Mouse (Mus musculus) liver, postnatal 0 days (tissue): ENCODE results near the gene Wdr25. TPM values are rescaled to one million over a fixed set of nuclear protein-coding genes. Genes with fewer than 3 reads are reported as not detected.

ENCODE experiments used
- ATAC-seq: fragments of 200-750 bp; cut with Nextera tagmentation; 2 replicates; pipeline ENCODE4 v1.8.0; 2017; ENCODE audit warnings: mild to moderate bottlenecking, moderate library complexity
- DNase-seq: peaks from one replicate; pipeline ENCODE4 v3.0.0-alpha.2; 2016
- H3K27ac ChIP-seq: fragments of 300-500 bp; sonication (generic); 2 replicates; pipeline ENCODE4 v1.5.1; 2014; ENCODE audit warnings: antibody characterized with exemption, moderate library complexity, mild to moderate bottlenecking, low read depth
- H3K27me3 ChIP-seq: fragments of 300-500 bp; sonication (generic); 2 replicates; pipeline ENCODE4 v1.6.1; 2014; ENCODE audit warnings: low read length, control low read depth, mixed read lengths; ENCODE audit not compliant: insufficient read depth
- H3K36me3 ChIP-seq: fragments of 300-500 bp; sonication (generic); replicated peaks from 2 replicates; pipeline ENCODE4 v1.6.1; 2014; ENCODE audit warnings: mild to moderate bottlenecking, control low read depth, low read length, moderate library complexity, mixed read lengths; ENCODE audit not compliant: insufficient read depth
- H3K4me1 ChIP-seq: fragments of 300-500 bp; sonication (generic); 2 replicates; pipeline ENCODE4 v1.6.1; 2014; ENCODE audit warnings: antibody characterized with exemption, mild to moderate bottlenecking, control low read depth; ENCODE audit not compliant: insufficient read depth
- H3K4me2 ChIP-seq: fragments of 300-500 bp; sonication (generic); 2 replicates; pipeline ENCODE4 v1.6.1; 2014; ENCODE audit warnings: low read depth, mild to moderate bottlenecking, low read length, moderate library complexity, mixed read lengths
- H3K4me3 ChIP-seq: fragments of 300-500 bp; sonication (generic); 2 replicates; pipeline ENCODE4 v1.5.1; 2014; ENCODE audit warnings: low read depth, low read length
- H3K9ac ChIP-seq: fragments of 300-500 bp; sonication (generic); replicated peaks from 2 replicates; pipeline ENCODE4 v1.6.1; 2014; ENCODE audit warnings: mild to moderate bottlenecking, moderate library complexity
- H3K9me3 ChIP-seq: fragments of 300-500 bp; sonication (generic); 2 replicates; pipeline ENCODE4 v1.6.1; 2016; ENCODE audit warnings: mild to moderate bottlenecking, control low read depth, low read length, mixed read lengths
- CTCF ChIP-seq: sonication (generic); IDR thresholded peaks from 2 replicates; pipeline ENCODE4 v1.5.1; 2016; ENCODE audit warnings: antibody characterized with exemption, low read depth
- EP300 ChIP-seq: IDR thresholded peaks from 2 replicates; pipeline ENCODE4 v1.6.1; 2016; ENCODE audit warnings: antibody characterized with exemption, low read depth, mild to moderate bottlenecking
- WGBS: fragments of 180-500 bp; shearing (Covaris S2); extraction: QIAGEN DNeasy Blood & Tissue Kit; methylation state at CpG from one replicate; pipeline ENCODE4 v1.1.7; 2014; ENCODE audit not compliant: insufficient replicate concordance; 5-methylcytosine and 5-hydroxymethylcytosine counted together
- polyA plus RNA-seq: library from polyadenylated mRNA; unstranded; fragments of >200 nt; fragmentation: Nextera tagmentation; extraction: Ambion mirVana; gene quantifications from 2 replicates; pipeline ENCODE4 v1.2.1, GENCODE M21; 2015

Gene Wdr25
- polyA plus RNA-seq, 1 experiment from 2014 or later, result 2.6 TPM

DNA sequence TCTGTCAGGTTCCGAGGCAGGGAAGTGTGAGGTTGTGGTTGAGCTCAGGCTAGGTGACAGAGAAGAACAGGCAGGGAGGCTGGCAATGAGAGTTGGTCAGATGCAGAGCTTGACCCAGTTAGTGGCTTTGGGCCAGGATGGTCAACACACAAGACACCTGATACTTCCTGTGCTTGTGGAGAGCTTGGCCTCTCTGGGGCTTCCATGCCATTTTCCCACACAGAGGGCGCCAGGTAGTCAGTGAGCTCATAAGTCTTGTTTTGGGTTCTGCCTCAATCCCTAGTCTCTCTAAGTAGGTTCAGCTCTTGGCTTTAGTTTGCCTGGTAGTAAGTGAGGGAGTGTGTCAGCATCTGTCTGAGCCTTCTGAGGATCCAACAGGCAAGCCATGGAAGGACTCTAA, 19.0 kb downstream of the Wdr25 start:
- Histone ChIP-seq H3K9ac (no peak overlapping the region), H3K27ac (no peak overlapping the region), H3K4me2 (no peak overlapping the region), H3K4me1 (peaks cover 8% of the 10 kb centered on the region), H3K27me3 (no peaks in the 10 kb centered on the region), H3K4me3 (no peak overlapping the region), H3K9me3 (no peaks in the 10 kb centered on the region), H3K36me3 (no peaks in the 10 kb centered on the region)
- DNase-seq (no peak), ATAC-seq (no peak)
- TF ChIP-seq EP300 (no peak), CTCF (no peak)
- 81% methylated on average over 2 of the region's 2 CpGs for WGBS

DNA sequence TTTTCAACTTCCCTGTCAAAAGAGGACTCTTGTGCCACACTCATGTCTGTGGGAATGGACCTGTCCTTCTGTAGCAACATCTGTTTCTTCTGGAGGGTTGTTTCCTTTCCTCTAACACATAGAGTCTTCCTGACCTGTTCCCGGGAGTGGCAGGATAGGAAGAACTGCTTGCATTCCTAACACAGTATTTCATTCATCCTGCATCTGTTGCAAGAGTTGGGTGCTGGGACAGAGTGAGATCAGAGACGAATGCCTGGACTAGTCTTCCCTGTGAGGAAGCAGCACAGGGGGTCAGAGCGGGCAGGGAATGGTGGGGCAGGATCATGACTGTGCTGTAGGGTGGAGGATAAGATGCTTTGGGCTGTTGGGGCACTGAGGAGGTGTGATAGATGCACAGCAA, 20.8 kb downstream of the Wdr25 start:
- DNase-seq, result no peak

DNA sequence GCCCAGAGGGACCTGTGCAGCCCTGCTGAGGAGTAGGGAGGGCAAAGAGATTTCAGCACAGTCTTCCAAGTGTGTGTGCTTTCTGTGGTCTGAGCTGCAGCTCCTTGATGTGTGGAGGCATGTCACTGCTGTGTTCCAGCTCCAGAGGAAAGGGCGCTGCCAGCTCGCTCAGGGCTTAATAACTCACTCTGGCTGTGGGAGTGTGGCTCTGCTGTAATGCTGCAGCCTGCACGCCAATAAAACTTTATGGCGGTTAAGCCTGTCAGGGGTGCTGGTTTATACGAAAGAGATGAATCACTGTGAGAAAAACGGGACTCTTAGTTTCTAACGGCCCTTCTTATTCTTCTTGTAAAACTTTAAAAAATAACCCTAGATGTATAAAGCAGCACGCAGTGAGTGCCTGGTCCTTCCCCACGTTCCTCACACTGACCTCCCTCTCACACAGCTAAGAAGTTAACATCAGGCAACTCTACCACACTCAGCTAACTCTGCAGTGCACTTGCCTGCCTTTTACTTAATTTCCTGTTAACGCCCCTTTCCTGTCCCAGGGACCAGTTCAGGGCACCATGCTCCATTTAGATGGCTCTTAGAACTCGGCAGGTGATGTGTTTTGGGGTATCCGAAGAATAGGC, 21.4 kb downstream of the Wdr25 start:
- H3K9ac ChIP-seq, result no peak overlapping the region
- H3K36me3 ChIP-seq, result no peaks in the 10 kb centered on the region
- H3K4me3 ChIP-seq, result no peak overlapping the region
- ATAC-seq (no peak), DNase-seq (no peak)
- H3K9me3 ChIP-seq, result no peaks in the 10 kb centered on the region
- H3K4me2 ChIP-seq, result no peak overlapping the region
- H3K27ac ChIP-seq, result no peak overlapping the region
- whole genome bisulfite sequencing, result 52% methylated on average over 12 of the region's 12 CpGs
- peaks cover 8% of the 10 kb centered on the region for H3K4me1 ChIP-seq
- no peaks in the 10 kb centered on the region for H3K27me3 ChIP-seq
- TF ChIP-seq EP300 (no peak), CTCF (no peak)

More for the DNA sequence above, 20.8 kb downstream of the Wdr25 start:
- no peak for ATAC-seq
- Histone ChIP-seq H3K4me3 (no peak overlapping the region), H3K9ac (no peak overlapping the region), H3K4me2 (no peak overlapping the region), H3K27me3 (no peaks in the 10 kb centered on the region), H3K36me3 (no peaks in the 10 kb centered on the region), H3K27ac (no peak overlapping the region), H3K4me1 (peaks cover 8% of the 10 kb centered on the region), H3K9me3 (no peaks in the 10 kb centered on the region)
- TF ChIP-seq EP300, result no peak
- TF ChIP-seq CTCF, result no peak
- 66% methylated on average over 3 of the region's 3 CpGs for WGBS

GRCm38 (mm10) chr12:108915893-108916292, 22.5 kb downstream of the Wdr25 start:
- H3K4me1 ChIP-seq, result peaks cover 8% of the 10 kb centered on the region
- DNase-seq (no peak), ATAC-seq (no peak)
- no peak overlapping the region for H3K4me3 ChIP-seq
- 70% methylated on average over 6 of the region's 6 CpGs for WGBS
- H3K27ac ChIP-seq, result no peak overlapping the region
- no peaks in the 10 kb centered on the region for H3K27me3 ChIP-seq
- no peak overlapping the region for H3K9ac ChIP-seq
- no peak overlapping the region for H3K4me2 ChIP-seq
- no peaks in the 10 kb centered on the region for H3K9me3 ChIP-seq
- no peak for TF ChIP-seq EP300
- TF ChIP-seq CTCF, result no peak
- no peaks in the 10 kb centered on the region for H3K36me3 ChIP-seq

DNA sequence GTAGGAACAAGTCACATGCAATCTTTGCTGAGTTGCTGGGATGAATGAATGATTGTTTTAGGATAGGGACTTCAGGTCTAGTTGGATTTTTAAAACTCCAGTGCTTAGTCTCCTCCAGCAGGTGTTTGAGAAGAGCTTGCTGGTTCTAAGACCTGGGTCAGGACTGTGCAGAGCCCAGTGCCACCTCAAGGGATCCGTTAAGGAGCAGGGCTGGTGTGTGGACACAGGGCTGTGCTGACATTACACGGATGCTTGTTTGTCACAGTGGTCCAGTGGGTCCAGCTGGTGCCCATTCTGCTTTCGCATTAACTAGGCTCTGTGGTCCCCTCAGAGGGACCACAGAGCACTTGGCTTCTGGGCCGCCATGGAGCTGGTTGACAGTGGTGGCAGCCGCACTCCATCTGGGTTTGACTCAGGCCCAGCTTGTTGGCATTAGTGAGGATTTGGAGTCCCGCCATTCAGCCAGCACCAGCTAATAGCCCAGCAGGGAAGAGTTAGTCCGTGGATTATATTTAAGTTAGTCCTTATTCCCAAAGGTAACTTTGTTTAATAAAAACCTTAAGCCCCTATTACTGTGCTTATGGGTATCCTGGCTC, 23.1 kb downstream of the Wdr25 start:
- Histone ChIP-seq H3K9ac (no peak overlapping the region), H3K9me3 (no peaks in the 10 kb centered on the region), H3K4me3 (no peak overlapping the region), H3K4me1 (peaks cover 8% of the 10 kb centered on the region), H3K27me3 (no peaks in the 10 kb centered on the region), H3K4me2 (no peak overlapping the region), H3K27ac (no peak overlapping the region), H3K36me3 (no peaks in the 10 kb centered on the region)
- TF ChIP-seq EP300, result no peak
- TF ChIP-seq CTCF, result no peak
- no peak for ATAC-seq
- WGBS, result 85% methylated on average over 7 of the region's 7 CpGs
- DNase-seq, result no peak

DNA sequence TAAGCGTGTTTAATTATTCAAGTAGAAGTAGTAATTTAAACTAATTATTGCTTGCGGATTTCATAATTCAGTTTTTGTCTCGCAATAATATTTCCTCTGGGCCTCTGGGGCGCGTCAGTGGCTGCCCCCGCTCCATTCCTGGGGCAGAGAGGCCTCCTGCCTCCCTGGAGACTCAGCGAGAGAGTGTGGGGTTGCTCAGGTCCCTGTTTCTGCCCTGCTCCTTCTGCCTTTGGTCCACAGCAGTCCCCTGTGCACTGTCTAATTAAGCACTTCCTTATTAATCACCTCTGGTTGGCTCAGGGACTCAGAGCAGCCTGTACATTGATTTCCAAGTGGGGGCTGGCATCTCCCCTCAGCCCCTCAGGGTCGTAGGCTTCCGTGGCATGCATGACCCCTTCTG, 24.1 kb downstream of the Wdr25 start:
- Histone ChIP-seq H3K4me3 (no peak overlapping the region), H3K9me3 (no peaks in the 10 kb centered on the region), H3K27me3 (no peaks in the 10 kb centered on the region), H3K4me2 (no peak overlapping the region), H3K27ac (no peak overlapping the region), H3K9ac (no peak overlapping the region), H3K36me3 (no peaks in the 10 kb centered on the region), H3K4me1 (peaks cover 8% of the 10 kb centered on the region)
- 63% methylated on average over 9 of the region's 9 CpGs for WGBS
- no peak for ATAC-seq
- TF ChIP-seq CTCF (no peak), EP300 (no peak)
- DNase-seq, result no peak
